Mouse (Mus musculus) C2C12 (cell line): Measurements from ENCODE around the gene Il1rapl1. TPM values are rescaled to one million over a fixed set of nuclear protein-coding genes. Genes with fewer than 3 reads are reported as not detected.

Experiments used
- H3K27me3 ChIP-seq: one replicate; pipeline ENCODE4 v1.6.1; 2011; ENCODE audit not compliant: control insufficient read depth, insufficient read depth, insufficient read length
- H3K36me3 ChIP-seq: one replicate; pipeline ENCODE4 v1.6.1; 2011; ENCODE audit not compliant: control insufficient read depth, insufficient read depth
- H3K4me3 ChIP-seq: one replicate; pipeline ENCODE4 v1.5.1; 2011; ENCODE audit warnings: mild to moderate bottlenecking, control low read depth; ENCODE audit not compliant: poor library complexity, insufficient read depth, severe bottlenecking
- H3K79me2 ChIP-seq: one replicate; pipeline ENCODE4 v1.6.1; 2011; ENCODE audit not compliant: control insufficient read depth, insufficient read depth
- H3K79me3 ChIP-seq: one replicate; pipeline ENCODE4 v1.6.1; 2011; ENCODE audit warnings: low read depth, control low read depth
- H3ac ChIP-seq: one replicate; pipeline ENCODE3; 2011; ENCODE audit warnings: low read depth; ENCODE audit not compliant: control insufficient read depth, insufficient read length
- CEBPB ChIP-seq: IDR thresholded peaks from one replicate; pipeline ENCODE4 v1.6.1; 2011; ENCODE audit warnings: low read depth, mild to moderate bottlenecking, control low read depth, moderate library complexity
- CTCF ChIP-seq: IDR thresholded peaks from one replicate; pipeline ENCODE4 v1.5.1; 2011; ENCODE audit not compliant: control insufficient read depth, insufficient read depth, insufficient read length
- FOSL1 ChIP-seq: IDR thresholded peaks from one replicate; pipeline ENCODE4 v1.8.0; 2011; ENCODE audit warnings: mild to moderate bottlenecking, low read length; ENCODE audit not compliant: poor library complexity, insufficient read depth, severe bottlenecking
- MAX ChIP-seq: IDR thresholded peaks from one replicate; pipeline ENCODE4 v1.6.1; 2011; ENCODE audit warnings: mild to moderate bottlenecking, control low read depth
- MYOD1 ChIP-seq: IDR thresholded peaks from one replicate; pipeline ENCODE4 v1.6.1; 2011; ENCODE audit warnings: low read depth; ENCODE audit not compliant: control insufficient read depth, insufficient read length
- MYOG ChIP-seq: IDR thresholded peaks from one replicate; pipeline ENCODE4 v1.6.1; 2011; ENCODE audit not compliant: control insufficient read depth, insufficient read length; ENCODE audit errors: extremely low read depth
- USF1 ChIP-seq: IDR thresholded peaks from one replicate; pipeline ENCODE4 v1.6.1; 2011; ENCODE audit warnings: low read depth, mild to moderate bottlenecking, control low read depth, moderate library complexity
- polyA plus RNA-seq: library from polyadenylated mRNA; unstranded; fragments of >200 nt; fragmentation: generic; extraction: Trizol; gene quantifications from one replicate; pipeline ENCODE4 v1.2.1, GENCODE M21; 2012; ENCODE audit warnings: missing spikeins

The Il1rapl1 gene
- polyA plus RNA-seq, 1 experiment = not detected

GRCm38 (mm10) chrX:86808218-86808617 lies 1307.2 kb downstream of the Il1rapl1 start:
- no peak overlapping the region for H3ac ChIP-seq
- H3K79me2 ChIP-seq = no peaks in the 10 kb centered on the region
- no peaks in the 10 kb centered on the region for H3K79me3 ChIP-seq
- no peaks in the 10 kb centered on the region for H3K36me3 ChIP-seq
- no peaks in the 10 kb centered on the region for H3K27me3 ChIP-seq
- no peak overlapping the region for H3K4me3 ChIP-seq
- no peak for TF ChIP-seq CEBPB
- no peak for TF ChIP-seq USF1
- TF ChIP-seq MYOG = no peak
- no peak for TF ChIP-seq MYOD1
- no peak for TF ChIP-seq CTCF
- TF ChIP-seq MAX = no peak
- no peak for TF ChIP-seq FOSL1

- H3K4me3 ChIP-seq = no peak overlapping the region
- H3K79me3 ChIP-seq = no peaks in the 10 kb centered on the region
- TF ChIP-seq CTCF (no peak), CEBPB (no peak)
- no peaks in the 10 kb centered on the region for H3K27me3 ChIP-seq
- no peak overlapping the region for H3ac ChIP-seq
- H3K79me2 ChIP-seq = no peaks in the 10 kb centered on the region
- H3K36me3 ChIP-seq = no peaks in the 10 kb centered on the region
Observed at GRCm38 (mm10) chrX:86802725-86803124, 1312.7 kb downstream of the Il1rapl1 start.

- H3ac ChIP-seq = no peak overlapping the region
- no peaks in the 10 kb centered on the region for H3K36me3 ChIP-seq
- H3K79me2 ChIP-seq = no peaks in the 10 kb centered on the region
- TF ChIP-seq CEBPB (no peak), MYOD1 (no peak), FOSL1 (no peak)
- no peaks in the 10 kb centered on the region for H3K27me3 ChIP-seq
- H3K79me3 ChIP-seq = no peaks in the 10 kb centered on the region
- no peak overlapping the region for H3K4me3 ChIP-seq
Observed at GRCm38 (mm10) chrX:86728803-86729202, 1386.6 kb downstream of the Il1rapl1 start.
